Mouse (Mus musculus) C2C12 (cell line): Measurements from ENCODE around the gene Vps13d. TPM values are rescaled to one million over a fixed set of nuclear protein-coding genes. Genes with fewer than 3 reads are reported as not detected.

Experiments
- H3K27me3 ChIP-seq: one replicate; pipeline ENCODE4 v1.6.1; 2011; ENCODE audit not compliant: control insufficient read depth, insufficient read depth, insufficient read length
- H3K36me3 ChIP-seq: one replicate; pipeline ENCODE4 v1.6.1; 2011; ENCODE audit not compliant: control insufficient read depth, insufficient read depth
- H3K4me3 ChIP-seq: one replicate; pipeline ENCODE4 v1.5.1; 2011; ENCODE audit warnings: mild to moderate bottlenecking, control low read depth; ENCODE audit not compliant: poor library complexity, insufficient read depth, severe bottlenecking
- H3K79me2 ChIP-seq: one replicate; pipeline ENCODE4 v1.6.1; 2011; ENCODE audit not compliant: control insufficient read depth, insufficient read depth
- H3K79me3 ChIP-seq: one replicate; pipeline ENCODE4 v1.6.1; 2011; ENCODE audit warnings: low read depth, control low read depth
- H3ac ChIP-seq: one replicate; pipeline ENCODE3; 2011; ENCODE audit warnings: low read depth; ENCODE audit not compliant: control insufficient read depth, insufficient read length
- CEBPB ChIP-seq: IDR thresholded peaks from one replicate; pipeline ENCODE4 v1.6.1; 2011; ENCODE audit warnings: low read depth, mild to moderate bottlenecking, control low read depth, moderate library complexity
- CTCF ChIP-seq: IDR thresholded peaks from one replicate; pipeline ENCODE4 v1.5.1; 2011; ENCODE audit not compliant: control insufficient read depth, insufficient read depth, insufficient read length
- FOSL1 ChIP-seq: IDR thresholded peaks from one replicate; pipeline ENCODE4 v1.8.0; 2011; ENCODE audit warnings: mild to moderate bottlenecking, low read length; ENCODE audit not compliant: poor library complexity, insufficient read depth, severe bottlenecking
- MAX ChIP-seq: IDR thresholded peaks from one replicate; pipeline ENCODE4 v1.6.1; 2011; ENCODE audit warnings: mild to moderate bottlenecking, control low read depth
- MYOD1 ChIP-seq: IDR thresholded peaks from one replicate; pipeline ENCODE4 v1.6.1; 2011; ENCODE audit warnings: low read depth; ENCODE audit not compliant: control insufficient read depth, insufficient read length
- MYOG ChIP-seq: IDR thresholded peaks from one replicate; pipeline ENCODE4 v1.6.1; 2011; ENCODE audit not compliant: control insufficient read depth, insufficient read length; ENCODE audit errors: extremely low read depth
- USF1 ChIP-seq: IDR thresholded peaks from one replicate; pipeline ENCODE4 v1.6.1; 2011; ENCODE audit warnings: low read depth, mild to moderate bottlenecking, control low read depth, moderate library complexity
- polyA plus RNA-seq: library from polyadenylated mRNA; unstranded; fragments of >200 nt; fragmentation: generic; extraction: Trizol; gene quantifications from one replicate; pipeline ENCODE4 v1.2.1, GENCODE M21; 2012; ENCODE audit warnings: missing spikeins

Gene Vps13d
- polyA plus RNA-seq, 1 experiment = 6.0 TPM

GRCm38 (mm10) chr4:145045312-145046031 is 149.3 kb downstream of the Vps13d start:
- H3K27me3 ChIP-seq = no peaks in the 10 kb centered on the region
- TF ChIP-seq USF1 (no peak), CTCF (no peak), MYOD1 (no peak), CEBPB (no peak)
- H3K4me3 ChIP-seq = no peak overlapping the region
- H3ac ChIP-seq = no peak overlapping the region
- H3K79me2 ChIP-seq = no peaks in the 10 kb centered on the region
- H3K36me3 ChIP-seq = peaks cover 6% of the 10 kb centered on the region
- no peaks in the 10 kb centered on the region for H3K79me3 ChIP-seq

GRCm38 (mm10) chr4:145041223-145041870 is 153.5 kb downstream of the Vps13d start:
- Histone ChIP-seq H3K36me3 (peaks cover 10% of the 10 kb centered on the region), H3K79me3 (no peaks in the 10 kb centered on the region), H3K27me3 (no peaks in the 10 kb centered on the region), H3K4me3 (no peak overlapping the region), H3ac (no peak overlapping the region), H3K79me2 (no peaks in the 10 kb centered on the region)
- no peak for TF ChIP-seq MAX
- no peak for TF ChIP-seq CTCF
- no peak for TF ChIP-seq CEBPB
- TF ChIP-seq FOSL1 = no peak
- no peak for TF ChIP-seq MYOG
- no peak for TF ChIP-seq USF1
- no peak for TF ChIP-seq MYOD1

- Histone ChIP-seq H3K36me3 (peaks cover 4% of the 10 kb centered on the region), H3K4me3 (no peak overlapping the region), H3K27me3 (no peaks in the 10 kb centered on the region), H3K79me2 (no peaks in the 10 kb centered on the region), H3K79me3 (no peaks in the 10 kb centered on the region), H3ac (no peak overlapping the region)
- TF ChIP-seq MYOD1 = no peak
- TF ChIP-seq USF1 = no peak
- no peak for TF ChIP-seq FOSL1
- TF ChIP-seq CEBPB = no peak
- no peak for TF ChIP-seq MAX
- no peak for TF ChIP-seq CTCF
- TF ChIP-seq MYOG = no peak
Observed at GRCm38 (mm10) chr4:145037631-145038416, 157.0 kb downstream of the Vps13d start.

- H3K79me2 ChIP-seq = no peaks in the 10 kb centered on the region
- no peak overlapping the region for H3ac ChIP-seq
- H3K79me3 ChIP-seq = no peaks in the 10 kb centered on the region
- TF ChIP-seq CEBPB = no peak
- no peak overlapping the region for H3K4me3 ChIP-seq
- H3K36me3 ChIP-seq = peaks cover 4% of the 10 kb centered on the region
- no peaks in the 10 kb centered on the region for H3K27me3 ChIP-seq
Observed at GRCm38 (mm10) chr4:145037006-145037405, 157.8 kb downstream of the Vps13d start.

- Histone ChIP-seq H3K27me3 (no peaks in the 10 kb centered on the region), H3K79me3 (no peaks in the 10 kb centered on the region), H3K79me2 (no peaks in the 10 kb centered on the region), H3ac (no peak overlapping the region), H3K36me3 (peaks cover 4% of the 10 kb centered on the region), H3K4me3 (no peak overlapping the region)
- TF ChIP-seq CEBPB (no peak), FOSL1 (no peak), MYOD1 (no peak), MYOG (no peak), CTCF (no peak), USF1 (no peak), MAX (no peak)
Observed at GRCm38 (mm10) chr4:145035450-145035849, 159.4 kb downstream of the Vps13d start.
